Mouse (Mus musculus): ENCODE measurements at regions not wholly inside any gene's neighbourhood (a gene's known extent, or its start where the extent isn't known, plus 50 kb on each side); places are given as distances from the start of the nearest gene placed in this dataset.

DNA sequence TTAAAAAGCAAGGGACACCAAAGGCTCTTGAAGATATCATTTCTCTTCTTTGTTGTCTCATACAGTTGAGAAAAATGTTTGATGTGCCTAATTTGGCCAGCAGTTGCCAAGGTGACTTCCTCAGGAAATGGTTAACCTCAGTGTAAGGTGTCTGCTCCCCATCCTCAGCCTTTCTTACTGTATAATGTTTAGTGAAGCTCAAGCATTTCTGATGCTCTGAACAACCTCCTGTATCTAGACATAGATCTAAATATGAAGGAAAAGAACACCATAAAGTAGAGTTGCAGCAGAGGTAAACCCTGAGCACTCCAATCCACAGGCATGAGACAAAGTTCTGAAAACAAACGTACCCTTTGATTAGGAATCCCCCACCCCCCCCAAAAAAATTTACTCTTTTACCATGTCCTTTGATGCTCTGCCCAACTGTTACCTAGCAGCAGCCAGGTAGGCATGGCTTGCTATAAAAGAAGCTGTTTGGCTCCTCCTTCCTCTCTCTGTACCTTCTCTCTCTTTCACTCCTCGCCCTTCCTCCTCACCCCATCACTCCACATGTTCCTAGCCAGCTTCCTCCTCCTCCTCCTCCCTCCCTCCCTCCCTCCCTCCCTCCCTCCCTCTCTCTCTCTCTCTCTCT lies 348.4 kb upstream of the Hs3st5 start:
- in situ Hi-C loops (cut with MboI, MseI), result loop anchor here (5.0 kb wide), 1 partner anchor 89 kb away; no protein-coding TSS in a partner anchor
